Mouse (Mus musculus): ENCODE measurements around the gene Lsg1. TPM values are rescaled to one million over a fixed set of nuclear protein-coding genes. Genes with fewer than 3 reads are reported as not detected.

Gene Lsg1
- polyA plus RNA-seq, 1 experiment from 2014 or later, result 33.4 TPM

GRCm38 (mm10) chr16:30586935-30587493 lies 378 bp downstream of the Lsg1 start:
- Histone ChIP-seq H3K9me3 (ENCODE audit: control insufficient read depth, low read length) (no peaks in the 10 kb centered on the region), H3K4me2 (replicated peaks; ENCODE audit: low read depth) (peak overlapping the region; percentile 81), H3K27ac (replicated peaks) (peak overlapping the region; percentile 2), H3K9ac (ENCODE audit: low read length) (peak overlapping the region; percentile 76), H3K27me3 (ENCODE audit: control insufficient read depth, insufficient read depth, low read length) (no peaks in the 10 kb centered on the region), H3K4me3 (ENCODE audit: low read depth, low read length) (peak overlapping the region; percentile 81), H3K4me1 (replicated peaks; ENCODE audit: control insufficient read depth, insufficient read depth) (no peaks in the 10 kb centered on the region), H3K36me3 (ENCODE audit: control insufficient read depth, insufficient read depth, low read length) (peaks cover 17% of the 10 kb centered on the region; the same call in 1 of the 2 replicates)
- ATAC-seq (ENCODE audit: low FRiP score, low TSS enrichment) (no peak), DNase-seq (ENCODE audit: low spot score) (no peak)
- WGBS, result 2% methylated on average over 19 of the region's 19 CpGs
- TF ChIP-seq EP300 (optimal IDR thresholded peaks at IDR 0.05) (no peak), CTCF (IDR thresholded peaks at IDR 0.05; ENCODE audit: low read depth) (no peak)

GRCm38 (mm10) chr16:30580765-30581164 lies 6.6 kb downstream of the Lsg1 start:
- Histone ChIP-seq H3K27me3 (ENCODE audit: control insufficient read depth, insufficient read depth, low read length) (no peaks in the 10 kb centered on the region), H3K4me3 (ENCODE audit: low read depth, low read length) (no peak overlapping the region), H3K27ac (replicated peaks) (no peak overlapping the region), H3K9ac (ENCODE audit: low read length) (no peak overlapping the region), H3K36me3 (ENCODE audit: control insufficient read depth, insufficient read depth, low read length) (peaks cover 43% of the 10 kb centered on the region), H3K9me3 (ENCODE audit: control insufficient read depth, low read length) (no peaks in the 10 kb centered on the region), H3K4me2 (replicated peaks; ENCODE audit: low read depth) (no peak overlapping the region), H3K4me1 (replicated peaks; ENCODE audit: control insufficient read depth, insufficient read depth) (no peaks in the 10 kb centered on the region)
- no peak for ATAC-seq (ENCODE audit: low FRiP score, low TSS enrichment)
- WGBS, result 86% methylated on average over 5 of the region's 5 CpGs
- TF ChIP-seq CTCF (IDR thresholded peaks at IDR 0.05; ENCODE audit: low read depth) (no peak), EP300 (optimal IDR thresholded peaks at IDR 0.05) (no peak)
- no peak for DNase-seq (ENCODE audit: low spot score)

- Histone ChIP-seq H3K9ac (ENCODE audit: low read length) (no peak overlapping the region), H3K9me3 (ENCODE audit: control insufficient read depth, low read length) (no peaks in the 10 kb centered on the region), H3K27me3 (ENCODE audit: control insufficient read depth, insufficient read depth, low read length) (no peaks in the 10 kb centered on the region), H3K4me3 (ENCODE audit: low read depth, low read length) (no peak overlapping the region), H3K27ac (replicated peaks) (no peak overlapping the region), H3K4me1 (replicated peaks; ENCODE audit: control insufficient read depth, insufficient read depth) (no peaks in the 10 kb centered on the region), H3K36me3 (ENCODE audit: control insufficient read depth, insufficient read depth, low read length) (peaks cover 31% of the 10 kb centered on the region), H3K4me2 (replicated peaks; ENCODE audit: low read depth) (no peak overlapping the region)
- DNase-seq (ENCODE audit: low spot score) (no peak), ATAC-seq (ENCODE audit: low FRiP score, low TSS enrichment) (no peak)
- WGBS, result 82% methylated on average over 1 of the region's 1 CpGs
- TF ChIP-seq EP300 (optimal IDR thresholded peaks at IDR 0.05) (no peak), CTCF (IDR thresholded peaks at IDR 0.05; ENCODE audit: low read depth) (no peak)
These were observed 11.0 kb downstream of the Lsg1 start for GRCm38 (mm10) chr16:30576392-30576791.

- Histone ChIP-seq H3K9ac (ENCODE audit: low read length) (no peak overlapping the region), H3K4me2 (replicated peaks; ENCODE audit: low read depth) (no peak overlapping the region), H3K36me3 (ENCODE audit: control insufficient read depth, insufficient read depth, low read length) (peaks cover 35% of the 10 kb centered on the region), H3K9me3 (ENCODE audit: control insufficient read depth, low read length) (no peaks in the 10 kb centered on the region), H3K4me3 (ENCODE audit: low read depth, low read length) (no peak overlapping the region), H3K27ac (replicated peaks) (no peak overlapping the region), H3K27me3 (ENCODE audit: control insufficient read depth, insufficient read depth, low read length) (no peaks in the 10 kb centered on the region), H3K4me1 (replicated peaks; ENCODE audit: control insufficient read depth, insufficient read depth) (no peaks in the 10 kb centered on the region)
- TF ChIP-seq CTCF (IDR thresholded peaks at IDR 0.05; ENCODE audit: low read depth), result no peak
- TF ChIP-seq EP300 (optimal IDR thresholded peaks at IDR 0.05), result no peak
- 83% methylated on average over 7 of the region's 7 CpGs for WGBS
- no peak for DNase-seq (ENCODE audit: low spot score)
- ATAC-seq (ENCODE audit: low FRiP score, low TSS enrichment), result no peak
These were observed 11.6 kb downstream of the Lsg1 start for GRCm38 (mm10) chr16:30575815-30576214.

- no peak for TF ChIP-seq EP300 (optimal IDR thresholded peaks at IDR 0.05)
- TF ChIP-seq CTCF (IDR thresholded peaks at IDR 0.05; ENCODE audit: low read depth), result 0 out of 2 replicates have a peak, but pooled peaks have one; percentile 4
- 40% methylated on average over 4 of the region's 4 CpGs for WGBS
- Histone ChIP-seq H3K4me1 (replicated peaks; ENCODE audit: control insufficient read depth, insufficient read depth) (no peaks in the 10 kb centered on the region), H3K27me3 (ENCODE audit: control insufficient read depth, insufficient read depth, low read length) (no peaks in the 10 kb centered on the region), H3K36me3 (ENCODE audit: control insufficient read depth, insufficient read depth, low read length) (peaks cover 44% of the 10 kb centered on the region), H3K4me2 (replicated peaks; ENCODE audit: low read depth) (no peak overlapping the region), H3K9ac (ENCODE audit: low read length) (no peak overlapping the region), H3K27ac (replicated peaks) (no peak overlapping the region), H3K9me3 (ENCODE audit: control insufficient read depth, low read length) (no peaks in the 10 kb centered on the region), H3K4me3 (ENCODE audit: low read depth, low read length) (no peak overlapping the region)
- ATAC-seq (ENCODE audit: low FRiP score, low TSS enrichment) (no peak), DNase-seq (ENCODE audit: low spot score) (no peak)
These were observed 15.2 kb downstream of the Lsg1 start for GRCm38 (mm10) chr16:30572239-30572638.

GRCm38 (mm10) chr16:30571378-30571777 lies 16.0 kb downstream of the Lsg1 start:
- ATAC-seq (ENCODE audit: low FRiP score, low TSS enrichment) (no peak), DNase-seq (ENCODE audit: low spot score) (no peak)
- no peaks in the 10 kb centered on the region for H3K4me1 ChIP-seq (replicated peaks; ENCODE audit: control insufficient read depth, insufficient read depth)
- H3K9ac ChIP-seq (ENCODE audit: low read length), result no peak overlapping the region
- no peak for TF ChIP-seq CTCF (IDR thresholded peaks at IDR 0.05; ENCODE audit: low read depth)
- TF ChIP-seq EP300 (optimal IDR thresholded peaks at IDR 0.05), result no peak
- no peak overlapping the region for H3K4me2 ChIP-seq (replicated peaks; ENCODE audit: low read depth)
- no peak overlapping the region for H3K4me3 ChIP-seq (ENCODE audit: low read depth, low read length)
- 97% methylated on average over 5 of the region's 5 CpGs for whole genome bisulfite sequencing
- peaks cover 45% of the 10 kb centered on the region for H3K36me3 ChIP-seq (ENCODE audit: control insufficient read depth, insufficient read depth, low read length)
- no peaks in the 10 kb centered on the region for H3K9me3 ChIP-seq (ENCODE audit: control insufficient read depth, low read length)
- no peak overlapping the region for H3K27ac ChIP-seq (replicated peaks)
- H3K27me3 ChIP-seq (ENCODE audit: control insufficient read depth, insufficient read depth, low read length), result no peaks in the 10 kb centered on the region

Data from stomach, postnatal 0 days (tissue).